ENCODE assay signal across 9 mouse cellular contexts in the genomic region with DNA sequence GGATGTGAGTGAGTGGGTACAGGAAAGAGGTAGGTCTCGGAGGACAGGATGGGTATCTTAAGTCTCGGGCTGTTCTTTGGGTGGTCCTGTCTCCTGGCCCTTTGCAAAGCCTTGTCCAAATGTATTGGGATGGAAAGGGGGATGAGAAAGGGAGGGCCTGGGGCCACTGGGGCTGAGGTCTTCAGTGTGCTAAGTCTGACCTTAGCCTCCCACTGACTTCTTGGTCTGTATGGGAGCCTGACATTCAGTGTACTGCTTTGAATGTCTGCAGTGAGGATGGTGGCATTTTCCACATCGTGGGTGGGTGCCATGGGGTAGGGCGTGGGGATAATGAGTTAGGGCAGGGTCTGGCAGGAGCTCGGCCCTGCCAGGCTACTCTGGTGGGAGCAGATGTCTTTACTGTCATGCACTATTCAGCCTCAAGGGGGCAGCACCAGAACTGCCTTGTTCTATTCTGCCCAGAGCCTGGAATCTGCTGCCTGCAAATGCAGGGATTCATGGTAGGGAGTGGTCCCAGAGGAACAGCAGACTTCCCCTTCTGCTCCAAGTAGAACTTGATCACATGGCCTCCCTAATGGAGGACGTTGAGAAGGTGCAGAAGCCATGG. TPM values are rescaled to one million over a fixed set of nuclear protein-coding genes. Genes with fewer than 3 reads are reported as not detected.
DNase-seq lines count a peak whose midpoint lies in the region; ATAC-seq and TF ChIP-seq lines count a peak whose summit lies in the region.
"Had no signal": no experiment of that assay in that cellular context is flagged by ENCODE, and none has a peak within 500 bp of the region (broad histone marks: within the 10 kb centered on the region; RNA-seq: fewer than 3 reads in every experiment).

No protein-coding gene starts in this region.

- WGBS in embryonic facial prominence, embryonic 11.5 days, result 27% methylated on average over 6 of the region's 6 CpGs
- WGBS in hindbrain, embryonic 11.5 days, result 42% methylated on average over 6 of the region's 6 CpGs

- peak overlapping the region; percentile 32 for H3K4me3 ChIP-seq in E14TG2a.4 (replicated peaks; ENCODE audit: low read length)
- no peak overlapping the region for H3K4me3 ChIP-seq in embryonic facial prominence, embryonic 11.5 days (ENCODE audit: low read depth, low read length)
- no peak overlapping the region for H3K4me3 ChIP-seq in hindbrain, embryonic 11.5 days (ENCODE audit: low read depth, low read length)

- peaks cover 31% of the 10 kb centered on the region for H3K4me1 ChIP-seq in E14TG2a.4 (replicated peaks; ENCODE audit: low read depth, low read length)
- H3K4me1 ChIP-seq in embryonic facial prominence, embryonic 11.5 days (ENCODE audit: control insufficient read depth, insufficient read depth, low read length), result no peaks in the 10 kb centered on the region
- no peaks in the 10 kb centered on the region for H3K4me1 ChIP-seq in hindbrain, embryonic 11.5 days (replicated peaks; ENCODE audit: control insufficient read depth, insufficient read depth, low read length)

- peak; percentile 58 to 72 for DNase-seq in adrenal gland, postnatal 36 days
- DNase-seq in embryonic facial prominence, embryonic 11.5 days (ENCODE audit: low spot score), result peak; percentile 79
- peak; percentile 88 for DNase-seq in hindbrain, embryonic 11.5 days (ENCODE audit: low spot score)
- peak; percentile 42 for DNase-seq in layer of hippocampus, adult 9-11 months
- DNase-seq in lung, postnatal 10 days, result peak; percentile 69
- DNase-seq in right cerebral cortex, adult 18-20 months, result peak; percentile 64
- peak; percentile 22 to 29 for DNase-seq in urinary bladder, postnatal 36 days (ENCODE audit: low spot score in 2 of 2)

- H3K27ac ChIP-seq in embryonic facial prominence, embryonic 11.5 days (replicated peaks; ENCODE audit: low read depth, low read length), result no peak overlapping the region
- H3K27ac ChIP-seq in hindbrain, embryonic 11.5 days (ENCODE audit: low read depth, low read length), result no peak overlapping the region

- H3K36me3 ChIP-seq in E14TG2a.4 (ENCODE audit: insufficient read depth, low read length), result no peaks in the 10 kb centered on the region
- H3K36me3 ChIP-seq in embryonic facial prominence, embryonic 11.5 days (replicated peaks; ENCODE audit: control insufficient read depth, insufficient read depth, low read depth, low read length), result no peaks in the 10 kb centered on the region
- H3K36me3 ChIP-seq in hindbrain, embryonic 11.5 days (ENCODE audit: control insufficient read depth, insufficient read depth, low read length), result no peaks in the 10 kb centered on the region

- H3K27me3 ChIP-seq in E14TG2a.4 (ENCODE audit: insufficient read depth, low read length), result peaks cover 21% of the 10 kb centered on the region
- H3K27me3 ChIP-seq in embryonic facial prominence, embryonic 11.5 days (ENCODE audit: control insufficient read depth, insufficient read depth, low read length), result no peaks in the 10 kb centered on the region
- no peaks in the 10 kb centered on the region for H3K27me3 ChIP-seq in hindbrain, embryonic 11.5 days (ENCODE audit: control insufficient read depth, insufficient read depth, low read length)

- no peaks in the 10 kb centered on the region for H3K9me3 ChIP-seq in E14TG2a.4 (ENCODE audit: low read length)
- no peaks in the 10 kb centered on the region for H3K9me3 ChIP-seq in embryonic facial prominence, embryonic 11.5 days (replicated peaks; ENCODE audit: control insufficient read depth, low read length)
- H3K9me3 ChIP-seq in hindbrain, embryonic 11.5 days (ENCODE audit: control insufficient read depth, low read length), result no peaks in the 10 kb centered on the region

- H3K4me2 ChIP-seq in embryonic facial prominence, embryonic 11.5 days (ENCODE audit: low read depth, low read length), result no peak overlapping the region
- H3K4me2 ChIP-seq in hindbrain, embryonic 11.5 days (replicated peaks; ENCODE audit: low read depth, low read length), result no peak overlapping the region

- H3K9ac ChIP-seq in embryonic facial prominence, embryonic 11.5 days (replicated peaks; ENCODE audit: low read length), result no peak overlapping the region
- H3K9ac ChIP-seq in hindbrain, embryonic 11.5 days (ENCODE audit: low read depth, low read length), result no peak overlapping the region

- ATAC-seq in embryonic facial prominence, embryonic 11.5 days (replicated peaks; ENCODE audit: insufficient number of reproducible peaks, low FRiP score, low TSS enrichment, low read depth), result peak; percentile 51
- ATAC-seq in hindbrain, embryonic 11.5 days (ENCODE audit: low FRiP score), result peak; percentile 73

- peak; percentile 75 for TF ChIP-seq CTCF in E14TG2a.4 (conservative IDR thresholded peaks at IDR 0.05; ENCODE audit: low read length)

RNA-seq across cellular contexts. Expression of a gene that starts 21.0 kb away (rescaled TPM):
- total RNA-seq in adrenal gland, postnatal 36 days (2021), result not detected
- not detected in 2 replicates for polyA plus RNA-seq in embryonic facial prominence, embryonic 11.5 days (2014; fragmentation: Nextera tagmentation; extraction: Ambion mirVana)
- polyA plus RNA-seq in hindbrain, embryonic 11.5 days (2014; fragmentation: Nextera tagmentation; extraction: Ambion mirVana), result 0.38 TPM in 1 of 2 replicates, not detected in the other
- total RNA-seq: gastrocnemius, postnatal 4 days had no signal

Comparison
In these comparisons a context has a peak if more than half of its experiments do, and no peak if none do; other contexts are left out.
1. DNase-seq: peak in every context shown above with its lines; median percentile 88 in hindbrain, embryonic 11.5 days; 79 in embryonic facial prominence, embryonic 11.5 days; 69 in lung, postnatal 10 days; 65 in adrenal gland, postnatal 36 days; 64 in right cerebral cortex, adult 18-20 months; 42 in layer of hippocampus, adult 9-11 months; 26 in urinary bladder, postnatal 36 days.